Mouse (Mus musculus): ENCODE measurements around the gene Hoxa7. TPM values are rescaled to one million over a fixed set of nuclear protein-coding genes. Genes with fewer than 3 reads are reported as not detected.

Hoxa7 gene
- polyA plus RNA-seq, 1 experiment from 2014 or later: 0.34 TPM

DNA sequence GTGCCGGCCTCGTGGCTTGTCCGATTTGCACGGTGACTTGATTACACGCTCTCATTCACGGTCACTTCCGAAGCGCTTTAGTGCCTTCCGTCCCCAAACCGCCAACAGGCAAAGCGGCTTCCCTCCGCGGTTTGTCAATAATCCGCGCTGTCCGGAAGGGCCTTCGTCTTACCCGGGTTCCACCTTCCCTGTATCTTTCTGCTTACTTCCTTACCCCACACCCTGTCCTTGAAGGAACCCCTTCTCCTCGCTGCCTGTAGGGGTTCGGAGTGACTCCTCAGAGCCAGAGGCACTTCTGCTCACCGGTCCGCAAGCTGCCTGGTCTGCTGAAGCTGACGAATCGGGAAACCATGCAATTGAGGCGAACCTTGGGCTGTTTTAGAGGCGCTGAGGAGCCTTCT lies 24.7 kb upstream of the Hoxa7 start:
- Histone ChIP-seq H3K27ac (replicated peaks; ENCODE audit: low read depth, low read length) (no peak overlapping the region), H3K4me1 (ENCODE audit: control insufficient read depth, insufficient read depth, low read length) (no peaks in the 10 kb centered on the region), H3K36me3 (replicated peaks; ENCODE audit: control insufficient read depth, insufficient read depth, low read depth, low read length) (no peaks in the 10 kb centered on the region), H3K4me3 (ENCODE audit: low read depth, low read length) (no peak overlapping the region), H3K9ac (replicated peaks; ENCODE audit: low read length) (no peak overlapping the region), H3K4me2 (ENCODE audit: low read depth, low read length) (no peak overlapping the region), H3K9me3 (replicated peaks; ENCODE audit: control insufficient read depth, low read length) (no peaks in the 10 kb centered on the region), H3K27me3 (ENCODE audit: control insufficient read depth, insufficient read depth, low read length) (peaks cover 92% of the 10 kb centered on the region)
- no peak for ATAC-seq (replicated peaks; ENCODE audit: insufficient number of reproducible peaks, low FRiP score, low TSS enrichment, low read depth)
- no peak for DNase-seq (ENCODE audit: low spot score)
- WGBS: under 1% methylated on average over 26 of the region's 26 CpGs

DNA sequence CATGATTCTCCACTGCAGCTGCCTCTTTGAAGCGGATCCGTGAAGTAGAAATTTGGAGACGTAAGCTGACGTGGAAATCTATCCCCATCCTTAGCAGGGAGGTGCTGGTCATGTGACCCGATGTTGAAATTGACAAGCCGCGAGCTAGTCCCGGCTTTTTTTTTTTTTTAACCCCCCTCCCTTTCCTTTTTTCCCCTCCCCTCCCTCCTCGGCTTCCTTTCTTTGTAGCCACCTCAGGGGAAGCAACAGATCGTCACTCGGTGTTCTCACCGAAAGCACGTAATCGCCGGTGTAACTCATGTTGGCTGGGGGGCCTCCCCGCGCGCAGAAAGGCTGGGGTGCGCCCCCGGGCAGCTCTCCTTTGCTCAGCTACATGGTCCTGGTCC lies 24.1 kb upstream of the Hoxa7 start, which contains the start of gene Hoxa11:
Hoxa11 (minus strand) TSS at position 54 of the 386 bp plus-strand sequence.
- 1% methylated on average over 20 of the region's 20 CpGs for WGBS
- DNase-seq (ENCODE audit: low spot score): no peak
- Histone ChIP-seq H3K36me3 (replicated peaks; ENCODE audit: control insufficient read depth, insufficient read depth, low read depth, low read length) (no peaks in the 10 kb centered on the region), H3K9me3 (replicated peaks; ENCODE audit: control insufficient read depth, low read length) (no peaks in the 10 kb centered on the region), H3K4me2 (ENCODE audit: low read depth, low read length) (no peak within 1 kb of the TSS), H3K27me3 (ENCODE audit: control insufficient read depth, insufficient read depth, low read length) (peaks cover 92% of the 10 kb centered on the region), H3K27ac (replicated peaks; ENCODE audit: low read depth, low read length) (no peak within 1 kb of the TSS), H3K9ac (replicated peaks; ENCODE audit: low read length) (no peak within 1 kb of the TSS), H3K4me3 (ENCODE audit: low read depth, low read length) (no peak within 1 kb of the TSS), H3K4me1 (ENCODE audit: control insufficient read depth, insufficient read depth, low read length) (no peaks in the 10 kb centered on the region)
- ATAC-seq (replicated peaks; ENCODE audit: insufficient number of reproducible peaks, low FRiP score, low TSS enrichment, low read depth): no peak

DNA sequence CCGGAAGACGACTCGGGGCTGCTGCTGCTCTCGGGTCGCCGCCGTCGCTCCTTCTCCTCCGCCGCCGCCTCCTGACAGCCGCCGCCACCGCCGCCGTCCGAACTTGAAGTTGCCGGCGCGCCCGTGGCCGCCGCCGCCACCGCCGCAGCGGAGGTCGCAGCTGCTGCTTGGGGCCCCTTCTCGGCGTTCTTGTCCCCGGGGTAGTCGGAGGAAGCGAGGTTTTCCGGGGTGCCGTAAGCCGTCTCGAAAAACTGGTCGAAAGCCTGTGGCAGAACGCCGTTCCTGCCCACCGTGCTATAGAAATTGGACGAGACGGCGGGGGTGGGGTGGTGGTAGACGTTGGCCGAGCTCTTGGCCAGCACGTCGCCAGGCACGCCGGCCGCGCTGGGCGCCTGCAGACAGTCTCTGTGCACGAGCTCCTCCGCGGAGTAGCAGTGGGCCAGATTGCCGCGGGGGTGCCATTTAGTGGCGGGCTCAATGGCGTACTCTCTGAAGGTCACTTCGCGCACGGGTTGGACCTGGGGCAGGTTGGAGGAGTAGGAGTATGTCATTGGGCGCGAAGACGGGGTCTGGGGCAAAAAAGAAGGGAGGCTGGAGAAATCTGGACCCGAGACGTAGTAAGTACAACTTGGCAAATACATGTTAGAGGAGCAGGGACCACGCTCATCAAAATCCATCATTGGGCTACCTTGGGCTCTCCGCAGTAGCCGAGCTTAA lies 23.5 kb upstream of the Hoxa7 start:
- no peaks in the 10 kb centered on the region for H3K4me1 ChIP-seq (ENCODE audit: control insufficient read depth, insufficient read depth, low read length)
- H3K9ac ChIP-seq (replicated peaks; ENCODE audit: low read length): no peak overlapping the region
- under 1% methylated on average over 71 of the region's 71 CpGs for WGBS
- H3K9me3 ChIP-seq (replicated peaks; ENCODE audit: control insufficient read depth, low read length): no peaks in the 10 kb centered on the region
- H3K27ac ChIP-seq (replicated peaks; ENCODE audit: low read depth, low read length): no peak overlapping the region
- no peak overlapping the region for H3K4me2 ChIP-seq (ENCODE audit: low read depth, low read length)
- no peaks in the 10 kb centered on the region for H3K36me3 ChIP-seq (replicated peaks; ENCODE audit: control insufficient read depth, insufficient read depth, low read depth, low read length)
- ATAC-seq (replicated peaks; ENCODE audit: insufficient number of reproducible peaks, low FRiP score, low TSS enrichment, low read depth): no peak
- H3K27me3 ChIP-seq (ENCODE audit: control insufficient read depth, insufficient read depth, low read length): peaks cover 92% of the 10 kb centered on the region
- no peak for DNase-seq (ENCODE audit: low spot score)
- H3K4me3 ChIP-seq (ENCODE audit: low read depth, low read length): no peak overlapping the region

DNA sequence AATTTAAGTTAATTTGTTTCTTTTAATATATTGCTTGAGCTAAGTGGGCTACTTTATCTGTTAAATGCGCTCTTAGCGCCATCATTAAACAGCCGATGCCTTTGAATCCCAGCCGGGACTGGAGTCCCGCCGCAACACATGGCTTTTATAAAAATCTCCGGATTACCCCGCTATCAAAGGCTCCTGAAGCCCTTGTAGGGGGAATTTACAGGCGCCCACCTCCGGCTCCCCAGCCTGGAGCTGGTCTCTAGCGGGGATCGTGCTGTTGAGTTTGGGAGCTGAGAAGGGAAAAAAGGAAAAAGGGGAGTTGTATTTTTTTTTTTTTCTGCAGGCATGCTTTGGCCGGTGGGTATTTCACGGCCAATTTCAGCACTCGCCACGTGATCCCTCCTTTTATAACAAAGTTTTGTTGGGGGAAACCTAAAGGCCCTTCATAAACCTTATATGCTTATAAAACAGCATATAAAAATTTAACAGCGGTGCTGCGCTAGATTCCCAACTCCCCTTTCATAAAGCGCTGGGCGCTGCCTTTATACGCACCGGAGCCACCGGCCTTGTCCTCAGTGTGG lies 22.9 kb upstream of the Hoxa7 start:
- Histone ChIP-seq H3K4me2 (ENCODE audit: low read depth, low read length) (no peak overlapping the region), H3K27ac (replicated peaks; ENCODE audit: low read depth, low read length) (no peak overlapping the region), H3K27me3 (ENCODE audit: control insufficient read depth, insufficient read depth, low read length) (peaks cover 92% of the 10 kb centered on the region), H3K36me3 (replicated peaks; ENCODE audit: control insufficient read depth, insufficient read depth, low read depth, low read length) (no peaks in the 10 kb centered on the region), H3K9ac (replicated peaks; ENCODE audit: low read length) (no peak overlapping the region), H3K4me3 (ENCODE audit: low read depth, low read length) (no peak overlapping the region), H3K4me1 (ENCODE audit: control insufficient read depth, insufficient read depth, low read length) (0 out of 2 replicates have a peak, but pooled peaks cover 3% of the 10 kb centered on the region), H3K9me3 (replicated peaks; ENCODE audit: control insufficient read depth, low read length) (no peaks in the 10 kb centered on the region)
- no peak for DNase-seq (ENCODE audit: low spot score)
- under 1% methylated on average over 23 of the region's 23 CpGs for WGBS
- no peak for ATAC-seq (replicated peaks; ENCODE audit: insufficient number of reproducible peaks, low FRiP score, low TSS enrichment, low read depth)

DNA sequence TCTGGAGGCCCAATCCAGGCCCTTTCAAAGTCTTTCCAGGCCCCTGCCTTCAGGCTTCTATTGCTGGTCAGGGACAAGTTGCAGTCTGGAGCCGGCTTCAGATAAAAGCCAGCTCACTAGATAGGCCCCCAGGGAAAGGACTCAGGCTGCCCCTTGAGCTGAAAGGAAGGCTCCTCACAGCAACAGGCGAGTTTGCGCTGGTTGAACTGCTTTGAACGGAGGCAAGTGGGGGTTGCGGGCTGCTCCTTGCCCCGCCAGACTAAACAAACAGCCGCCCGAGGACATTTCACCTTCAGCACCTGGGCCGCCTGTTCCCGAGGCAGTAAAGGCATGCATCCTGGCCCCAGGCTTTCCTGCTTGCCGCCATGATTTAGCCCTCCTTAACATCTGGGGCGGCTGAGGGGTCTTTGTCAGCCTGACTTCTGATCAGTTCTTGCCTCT lies 22.0 kb upstream of the Hoxa7 start:
- no peaks in the 10 kb centered on the region for H3K36me3 ChIP-seq (replicated peaks; ENCODE audit: control insufficient read depth, insufficient read depth, low read depth, low read length)
- H3K4me2 ChIP-seq (ENCODE audit: low read depth, low read length): no peak overlapping the region
- 0% methylated on average over 12 of the region's 12 CpGs for WGBS
- H3K27me3 ChIP-seq (ENCODE audit: control insufficient read depth, insufficient read depth, low read length): peaks cover 88% of the 10 kb centered on the region
- ATAC-seq (replicated peaks; ENCODE audit: insufficient number of reproducible peaks, low FRiP score, low TSS enrichment, low read depth): no peak
- H3K27ac ChIP-seq (replicated peaks; ENCODE audit: low read depth, low read length): no peak overlapping the region
- no peak overlapping the region for H3K9ac ChIP-seq (replicated peaks; ENCODE audit: low read length)
- no peak overlapping the region for H3K4me3 ChIP-seq (ENCODE audit: low read depth, low read length)
- 0 out of 2 replicates have a peak, but pooled peaks cover 3% of the 10 kb centered on the region for H3K4me1 ChIP-seq (ENCODE audit: control insufficient read depth, insufficient read depth, low read length)
- H3K9me3 ChIP-seq (replicated peaks; ENCODE audit: control insufficient read depth, low read length): no peaks in the 10 kb centered on the region
- no peak for DNase-seq (ENCODE audit: low spot score)

DNA sequence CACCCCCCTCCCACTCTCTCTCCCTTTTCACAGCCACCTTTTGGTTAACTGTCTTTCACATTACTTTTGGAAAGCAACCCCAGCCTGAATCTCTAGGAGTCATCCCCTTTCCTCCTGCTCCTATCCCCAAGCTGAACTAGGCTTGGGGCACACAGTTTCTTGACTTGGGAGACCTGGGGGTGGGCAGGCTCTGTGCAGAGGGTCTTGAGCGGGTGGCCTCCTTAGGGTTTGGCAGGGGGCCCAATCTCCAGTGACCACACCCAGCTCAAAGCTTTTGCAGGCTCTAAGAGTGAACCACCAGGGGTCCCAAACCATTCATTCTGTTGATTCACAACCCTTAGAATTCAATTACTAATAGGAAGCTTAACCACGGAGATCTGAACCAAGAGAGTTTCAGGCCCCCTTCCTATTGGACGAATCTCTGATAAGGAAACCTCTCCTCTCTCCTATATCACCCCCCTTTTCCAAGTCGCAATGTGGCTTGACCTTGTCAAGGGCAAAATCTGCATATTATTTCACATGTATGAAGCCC lies 21.2 kb upstream of the Hoxa7 start:
- Histone ChIP-seq H3K9me3 (replicated peaks; ENCODE audit: control insufficient read depth, low read length) (no peaks in the 10 kb centered on the region), H3K4me3 (ENCODE audit: low read depth, low read length) (no peak overlapping the region), H3K27me3 (ENCODE audit: control insufficient read depth, insufficient read depth, low read length) (peaks cover 87% of the 10 kb centered on the region), H3K36me3 (replicated peaks; ENCODE audit: control insufficient read depth, insufficient read depth, low read depth, low read length) (no peaks in the 10 kb centered on the region), H3K9ac (replicated peaks; ENCODE audit: low read length) (no peak overlapping the region), H3K27ac (replicated peaks; ENCODE audit: low read depth, low read length) (no peak overlapping the region), H3K4me2 (ENCODE audit: low read depth, low read length) (no peak overlapping the region), H3K4me1 (ENCODE audit: control insufficient read depth, insufficient read depth, low read length) (0 out of 2 replicates have a peak, but pooled peaks cover 3% of the 10 kb centered on the region)
- ATAC-seq (replicated peaks; ENCODE audit: insufficient number of reproducible peaks, low FRiP score, low TSS enrichment, low read depth) (no peak), DNase-seq (ENCODE audit: low spot score) (no peak)
- 2% methylated on average over 4 of the region's 4 CpGs for WGBS

DNA sequence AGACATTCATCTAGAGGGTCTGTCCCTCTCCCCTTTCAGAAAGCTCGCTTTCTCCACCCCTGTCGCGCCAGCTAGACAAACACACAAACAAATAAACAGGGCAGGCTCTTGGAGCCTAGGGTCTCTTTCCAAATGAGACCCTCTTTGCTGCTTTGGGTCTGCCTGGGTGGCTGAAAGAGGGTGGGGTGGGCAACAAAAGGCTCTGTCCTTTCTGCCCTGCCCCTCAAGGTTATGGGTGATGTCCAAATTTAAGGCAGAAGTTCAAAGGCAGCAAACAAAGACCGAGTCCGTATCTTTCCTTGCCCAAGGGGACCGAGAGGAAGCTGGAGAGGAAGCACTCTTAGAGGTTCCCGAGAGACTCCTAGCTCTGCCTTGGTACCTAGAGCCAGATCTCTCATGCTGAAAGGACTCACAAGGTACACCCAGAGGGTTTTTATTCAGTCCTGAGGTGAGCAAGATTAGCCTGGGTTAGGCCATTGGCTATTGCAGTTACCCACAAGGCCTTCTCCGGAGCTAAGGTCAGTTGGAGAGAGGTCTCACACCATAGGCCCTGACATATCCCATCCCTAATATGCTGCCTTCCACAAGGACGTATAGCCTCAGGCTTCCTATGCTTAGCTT lies 19.5 kb upstream of the Hoxa7 start:
- Histone ChIP-seq H3K9me3 (replicated peaks; ENCODE audit: control insufficient read depth, low read length) (no peaks in the 10 kb centered on the region), H3K9ac (replicated peaks; ENCODE audit: low read length) (no peak overlapping the region), H3K4me1 (ENCODE audit: control insufficient read depth, insufficient read depth, low read length) (0 out of 2 replicates have a peak, but pooled peaks cover 3% of the 10 kb centered on the region), H3K27ac (replicated peaks; ENCODE audit: low read depth, low read length) (no peak overlapping the region), H3K36me3 (replicated peaks; ENCODE audit: control insufficient read depth, insufficient read depth, low read depth, low read length) (no peaks in the 10 kb centered on the region), H3K4me3 (ENCODE audit: low read depth, low read length) (no peak overlapping the region), H3K4me2 (ENCODE audit: low read depth, low read length) (no peak overlapping the region), H3K27me3 (ENCODE audit: control insufficient read depth, insufficient read depth, low read length) (peaks cover 91% of the 10 kb centered on the region)
- WGBS: 3% methylated on average over 9 of the region's 9 CpGs
- DNase-seq (ENCODE audit: low spot score) (no peak), ATAC-seq (replicated peaks; ENCODE audit: insufficient number of reproducible peaks, low FRiP score, low TSS enrichment, low read depth) (no peak)

Measured in embryonic facial prominence, embryonic 11.5 days (tissue).